Mouse (Mus musculus) cerebellum, adult 2 months (tissue): ENCODE measurements around the gene Wnt16. TPM values are rescaled to one million over a fixed set of nuclear protein-coding genes. Genes with fewer than 3 reads are reported as not detected.
A peak's percentile ranks its signal among the peaks of the same experiment; 100 is the strongest.
"Not testable (repeated sequence)": the region's sequence is repeated elsewhere in the genome, so short reads cannot be mapped to it uniquely, and the experiment has no call there.

Experiments used
- DNase-seq, 2 experiments: peaks; one replicate each; pipeline ENCODE4 v3.0.0; 2021
- H3K27ac ChIP-seq: fragments of 200-500 bp; 2 replicates; pipeline ENCODE4 v1.5.1; 2012; ENCODE audit warnings: low read length, control low read depth, inconsistent platforms; ENCODE audit not compliant: insufficient read depth
- H3K27me3 ChIP-seq: fragments of 200-500 bp; 2 replicates; pipeline ENCODE4 v1.6.1; 2012; ENCODE audit warnings: inconsistent platforms, mild to moderate bottlenecking, low read length, moderate library complexity; ENCODE audit not compliant: control insufficient read depth, insufficient read depth
- H3K4me1 ChIP-seq: fragments of 200-500 bp; 2 replicates; pipeline ENCODE4 v1.6.1; 2011; ENCODE audit warnings: low read length; ENCODE audit not compliant: control insufficient read depth, insufficient read depth
- H3K4me3 ChIP-seq: fragments of 200-500 bp; replicated peaks from 2 replicates; pipeline ENCODE3; 2011; ENCODE audit warnings: mild to moderate bottlenecking, low read depth, low read length, control low read depth; ENCODE audit not compliant: insufficient read depth
- CTCF ChIP-seq: fragments of 200-500 bp; IDR thresholded peaks from 2 replicates; pipeline ENCODE4 v1.5.1; 2011; ENCODE audit warnings: low read depth, mild to moderate bottlenecking, control low read depth, low read length, moderate library complexity, borderline replicate concordance; ENCODE audit not compliant: insufficient read depth
- POLR2A ChIP-seq: fragments of 200-500 bp; IDR thresholded peaks from 2 replicates; pipeline ENCODE4 v1.6.1; 2011; ENCODE audit warnings: low read length, control low read depth, borderline replicate concordance; ENCODE audit not compliant: insufficient read depth
- WGBS: fragments of 180-500 bp; shearing (Covaris S2); methylation state at CpG from one replicate; pipeline ENCODE4 v1.1.7; 2018; 5-methylcytosine and 5-hydroxymethylcytosine counted together
- polyA plus RNA-seq: library from polyadenylated mRNA; depleted of rRNA; stranded (reverse); fragments of >200 nt; gene quantifications from 2 replicates; pipeline ENCODE4 v1.2.3, GENCODE M21; 2012; rRNA removed

Gene Wnt16
- polyA plus RNA-seq, result 0.80 and 1.8 TPM in 2 replicates

DNA sequence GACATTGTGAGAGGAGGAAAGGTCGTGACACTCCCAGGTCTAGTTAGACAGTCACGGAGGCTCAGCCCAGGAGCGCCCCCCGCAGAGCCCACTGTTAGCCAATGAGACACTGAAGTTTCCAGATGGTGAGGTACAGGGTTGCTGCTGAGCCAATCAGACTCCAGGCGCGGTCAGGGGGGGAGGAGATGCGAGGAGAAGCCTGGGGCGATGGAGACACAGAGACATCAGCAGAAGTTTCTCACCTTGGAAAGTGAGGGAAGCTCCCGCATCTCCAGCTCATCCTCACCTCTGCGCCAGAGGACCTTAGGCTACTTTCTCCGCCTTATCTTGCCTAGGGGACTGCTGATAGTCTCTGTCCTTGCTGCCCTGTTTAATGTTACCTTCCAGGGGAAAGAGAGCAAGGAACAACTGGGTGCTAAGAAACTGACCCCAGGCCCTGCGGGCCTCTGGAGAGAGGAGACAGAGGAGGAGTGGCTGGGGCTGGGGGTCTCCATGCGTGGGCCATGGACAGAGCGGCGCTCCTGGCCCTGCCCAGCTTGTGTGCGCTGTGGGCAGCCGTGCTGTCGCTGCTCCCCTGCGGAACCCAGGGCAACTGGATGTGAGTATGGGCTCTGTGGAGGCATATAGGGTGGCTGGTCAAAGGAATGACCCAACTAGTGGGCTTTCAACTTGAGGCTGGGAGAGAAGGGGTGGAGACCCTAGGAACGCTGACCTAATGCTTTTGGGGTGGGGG lies at the start of gene Wnt16:
Gene Wnt16, plus strand, starts transcription at position 224 of the 733 bp plus-strand sequence.
- peaks cover 4% of the 10 kb centered on the region; the same call in 1 of the 2 replicates for H3K27me3 ChIP-seq
- 5% methylated on average over 20 of the region's 20 CpGs for WGBS
- peak; percentile 17 to 19 for DNase-seq
- H3K4me1 ChIP-seq, result no peaks in the 10 kb centered on the region; the same call in 1 of the 2 replicates
- H3K4me3 ChIP-seq, result peak within 1 kb of the TSS; percentile 42
- no peak within 1 kb of the TSS for H3K27ac ChIP-seq
- TF ChIP-seq CTCF (no peak), POLR2A (no peak)

DNA sequence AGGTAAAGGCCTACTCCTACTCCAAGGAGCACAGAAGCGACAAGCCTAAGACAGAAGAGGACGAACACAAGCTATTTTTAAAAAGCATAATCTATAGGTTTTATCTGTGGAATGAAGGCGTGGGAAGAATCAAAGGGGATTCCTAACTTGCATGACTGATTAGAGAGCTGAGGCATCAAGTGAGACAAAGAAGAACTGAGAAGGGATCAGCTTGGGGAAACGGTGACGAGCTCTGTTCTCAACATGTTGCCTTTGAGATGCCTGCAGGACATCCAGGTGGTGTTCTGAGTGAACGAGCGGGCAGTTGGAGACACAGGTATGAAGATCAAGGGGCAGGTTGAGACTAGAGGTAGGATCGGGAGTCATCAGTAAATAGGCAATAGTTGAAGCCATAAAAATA lies 44.7 kb upstream of the Wnt16 start:
- TF ChIP-seq POLR2A, result no peak
- TF ChIP-seq CTCF, result no peak
- H3K27me3 ChIP-seq, result no peaks in the 10 kb centered on the region
- 69% methylated on average over 8 of the region's 8 CpGs for WGBS
- H3K27ac ChIP-seq, result no peak overlapping the region
- no peak overlapping the region for H3K4me3 ChIP-seq
- no peak for DNase-seq
- H3K4me1 ChIP-seq, result no peaks in the 10 kb centered on the region

DNA sequence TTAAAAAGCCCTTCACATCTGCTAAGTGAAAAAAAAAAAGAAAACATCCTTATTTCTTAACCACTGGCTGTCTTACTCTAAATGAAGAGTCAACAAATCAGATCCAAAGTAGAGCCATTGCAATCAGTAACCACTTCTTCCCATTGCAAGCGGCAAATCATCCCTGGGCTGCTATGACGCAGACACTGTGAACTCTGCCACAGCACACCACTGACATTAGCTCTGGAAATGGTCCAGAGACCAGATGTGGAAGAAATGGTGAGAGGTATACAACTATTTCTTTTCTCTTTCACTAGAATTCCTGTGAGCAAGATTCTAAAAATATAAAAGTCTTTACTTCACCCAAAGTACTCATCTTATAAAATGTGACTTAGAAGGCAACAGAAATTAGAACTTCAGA lies 41.3 kb upstream of the Wnt16 start:
- H3K4me1 ChIP-seq, result no peaks in the 10 kb centered on the region
- TF ChIP-seq POLR2A (no peak), CTCF (no peak)
- no peaks in the 10 kb centered on the region for H3K27me3 ChIP-seq
- WGBS, result 90% methylated on average over 2 of the region's 2 CpGs
- H3K4me3 ChIP-seq, result no peak overlapping the region
- no peak for DNase-seq
- no peak overlapping the region for H3K27ac ChIP-seq

DNA sequence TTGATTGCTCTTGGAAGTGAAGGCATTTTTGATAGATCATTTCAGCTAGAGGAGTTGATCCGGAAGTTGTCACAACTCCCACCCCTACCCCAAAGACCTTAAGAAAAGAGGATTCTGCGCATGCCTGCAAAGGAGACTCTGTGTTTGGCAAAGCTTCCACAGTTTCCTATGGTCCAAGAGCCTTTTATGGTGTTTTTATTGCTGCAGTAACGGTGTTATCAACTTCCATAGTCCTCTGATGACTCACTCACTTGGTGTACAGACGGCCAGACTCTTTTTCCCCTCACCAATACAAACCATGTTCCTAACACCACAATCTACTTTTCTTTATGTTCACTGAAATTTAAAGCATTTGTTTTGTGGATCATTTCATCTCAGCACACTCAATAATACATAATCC lies 29.2 kb upstream of the Wnt16 start:
- H3K27me3 ChIP-seq, result no peaks in the 10 kb centered on the region
- no peaks in the 10 kb centered on the region for H3K4me1 ChIP-seq
- H3K27ac ChIP-seq, result no peak overlapping the region
- TF ChIP-seq POLR2A, result no peak
- no peak for TF ChIP-seq CTCF
- no peak for DNase-seq
- no peak overlapping the region for H3K4me3 ChIP-seq
- WGBS, result 95% methylated on average over 4 of the region's 4 CpGs

DNA sequence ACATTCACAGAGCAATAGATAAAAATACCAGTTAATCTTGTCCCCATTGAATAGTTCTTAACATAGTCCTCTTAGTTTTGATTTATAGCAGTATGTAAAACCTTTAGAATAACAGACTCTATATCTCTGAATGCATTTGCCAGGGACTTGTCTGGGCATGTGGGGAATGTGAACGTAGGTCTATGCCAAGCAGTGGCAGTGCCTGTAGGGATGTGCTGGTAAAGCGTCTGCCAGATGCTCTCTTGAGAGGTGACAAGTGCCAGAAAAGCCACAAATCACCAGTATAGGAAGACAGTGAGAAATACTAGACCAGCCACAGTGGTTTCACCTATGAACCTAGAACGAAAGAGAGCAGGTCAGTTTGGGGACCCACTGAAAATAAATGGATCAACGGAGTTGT lies 25.5 kb upstream of the Wnt16 start:
- Histone ChIP-seq H3K27ac (no peak overlapping the region), H3K27me3 (no peaks in the 10 kb centered on the region), H3K4me3 (no peak overlapping the region), H3K4me1 (no peaks in the 10 kb centered on the region)
- 45% methylated on average over 4 of the region's 4 CpGs for WGBS
- DNase-seq, result no peak
- TF ChIP-seq CTCF (no peak), POLR2A (no peak)

DNA sequence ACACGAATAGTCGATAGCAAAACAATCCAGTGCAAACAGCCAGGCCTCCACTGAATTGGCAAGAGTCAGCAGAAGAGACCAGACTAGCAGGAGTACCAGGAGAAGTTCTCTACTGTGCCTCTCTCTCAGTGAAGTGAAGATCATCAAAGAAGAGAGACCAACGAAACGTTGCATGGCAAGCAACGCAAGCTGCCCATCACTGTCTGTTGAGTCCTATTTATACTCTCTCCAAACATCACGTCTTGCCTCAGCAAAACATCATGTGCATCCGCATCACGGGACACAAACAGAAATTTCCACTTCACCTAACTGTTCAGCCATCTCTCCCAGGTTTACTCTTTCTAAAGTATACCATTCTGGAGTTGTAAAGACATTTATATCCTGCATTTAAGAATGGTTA lies 23.9 kb upstream of the Wnt16 start:
- 85% methylated on average over 8 of the region's 8 CpGs for WGBS
- H3K27ac ChIP-seq, DNase-seq, H3K27me3 ChIP-seq, H3K4me3 ChIP-seq, H3K4me1 ChIP-seq: not testable (repeated sequence)

DNA sequence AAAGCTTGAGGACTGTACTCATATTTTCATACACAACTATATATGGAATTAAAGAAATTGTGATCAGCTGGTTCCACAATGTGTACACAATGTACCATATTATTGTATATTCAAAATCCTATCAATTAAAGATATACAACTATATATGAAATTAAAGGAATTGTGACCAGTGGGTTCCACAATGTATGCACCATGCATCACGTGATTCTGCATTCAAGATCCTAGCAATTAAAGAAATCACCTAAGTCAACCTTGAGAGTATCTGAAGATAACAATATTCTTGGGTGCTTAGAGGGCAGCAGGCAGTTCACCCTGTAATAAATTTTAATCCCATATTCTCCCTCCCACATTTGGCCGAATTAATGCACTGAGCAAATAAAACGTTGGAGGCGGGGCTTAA lies 22.0 kb upstream of the Wnt16 start:
- Histone ChIP-seq H3K27me3 (no peaks in the 10 kb centered on the region), H3K27ac (no peak overlapping the region), H3K4me3 (no peak overlapping the region), H3K4me1 (no peaks in the 10 kb centered on the region)
- no peak for DNase-seq
- TF ChIP-seq CTCF (no peak), POLR2A (no peak)
- WGBS, result 89% methylated on average over 4 of the region's 4 CpGs

DNA sequence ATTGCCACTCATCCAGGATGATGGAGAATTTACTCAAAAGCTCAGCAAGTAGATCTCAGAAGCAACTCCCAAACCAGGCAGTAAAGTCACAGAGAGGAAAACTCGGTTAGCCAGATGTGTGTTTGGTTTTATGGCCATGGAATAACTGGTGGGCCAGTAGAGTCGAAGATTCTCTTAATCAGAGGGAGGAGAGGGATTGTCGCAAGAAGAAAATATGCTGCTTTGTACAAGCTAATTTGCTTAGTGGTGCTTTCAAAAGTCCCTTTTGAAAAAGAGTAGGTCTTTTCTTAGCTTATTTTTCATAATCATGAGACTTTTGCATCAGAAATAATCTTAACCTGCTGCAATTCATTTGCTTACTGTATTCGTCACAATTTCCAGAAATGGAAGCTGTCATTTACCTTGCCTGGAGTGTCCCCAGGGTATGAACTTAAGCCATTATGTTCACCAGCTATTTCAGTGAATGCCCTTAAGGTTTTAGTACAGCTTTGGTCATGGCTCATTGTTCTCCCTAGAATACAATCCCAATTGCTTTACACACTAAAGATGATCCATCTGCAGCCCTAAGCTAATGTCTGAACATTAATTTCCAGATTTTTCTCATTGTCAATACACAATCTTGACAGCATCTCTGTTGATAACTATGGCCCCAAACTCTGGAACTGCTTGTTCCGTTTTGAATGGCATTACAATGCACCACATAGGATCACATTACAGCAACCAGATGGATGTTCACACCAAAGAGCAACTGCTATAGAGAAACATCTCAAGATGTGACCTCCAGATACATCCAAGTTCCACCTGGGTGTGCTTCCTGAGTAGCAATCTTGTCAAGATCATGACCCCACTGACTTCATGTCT lies 20.0 kb upstream of the Wnt16 start:
- Histone ChIP-seq H3K27ac (no peak overlapping the region), H3K27me3 (no peaks in the 10 kb centered on the region), H3K4me3 (no peak overlapping the region), H3K4me1 (no peaks in the 10 kb centered on the region)
- 78% methylated on average over 5 of the region's 5 CpGs for WGBS
- TF ChIP-seq CTCF, result no peak
- no peak for TF ChIP-seq POLR2A
- DNase-seq, result no peak
